Mouse (Mus musculus) A20 (cell line): ENCODE measurements around the gene Tmem56.
A peak's percentile ranks its signal among the peaks of the same experiment; 100 is the strongest.

Experiments
- DNase-seq: peaks from one replicate; pipeline ENCODE4 v3.0.0-alpha.2; 2011; ENCODE audit warnings: low read depth, low spot score

Tmem56 gene

DNA sequence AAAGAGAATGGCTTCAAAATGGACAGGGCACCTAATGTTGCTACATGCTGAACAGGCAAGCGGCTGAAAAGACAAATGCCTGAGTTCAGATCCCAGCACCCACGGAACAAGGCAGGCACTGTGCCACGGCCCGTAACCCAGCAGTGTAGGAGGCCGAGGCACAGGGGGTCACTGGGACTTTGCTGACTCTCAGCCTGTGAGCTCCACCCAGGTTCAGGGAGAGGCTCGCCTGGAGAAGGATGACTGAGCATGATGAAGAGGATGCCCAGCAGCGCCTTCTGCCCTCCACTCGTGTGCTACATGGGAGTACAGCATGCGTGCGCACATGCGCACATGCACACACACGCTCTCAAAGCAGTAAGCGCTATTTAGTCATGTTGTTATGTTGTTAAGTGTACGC is 3.2 kb downstream of the Tmem56 start:
- DNase-seq: no peak

DNA sequence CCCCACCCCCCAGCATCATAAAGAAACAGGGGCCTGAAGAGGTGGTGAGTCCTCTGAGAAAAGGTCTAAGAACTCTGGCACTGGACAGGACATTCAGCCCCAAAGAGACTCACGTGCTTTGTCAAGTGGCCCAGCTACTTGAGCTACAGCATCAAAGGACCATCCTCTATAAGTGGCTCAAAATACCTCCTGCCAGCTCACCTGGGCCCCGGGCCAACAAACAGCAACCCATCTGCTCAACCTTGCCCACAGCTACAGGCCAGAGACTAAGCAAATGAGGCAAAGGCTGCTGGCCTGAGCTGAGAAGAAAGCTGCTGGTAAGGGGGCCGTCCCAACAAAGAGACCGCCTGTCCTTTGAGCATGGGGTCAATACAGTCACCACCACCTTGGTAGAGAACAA is 5.3 kb downstream of the Tmem56 start:
- DNase-seq: no peak

DNA sequence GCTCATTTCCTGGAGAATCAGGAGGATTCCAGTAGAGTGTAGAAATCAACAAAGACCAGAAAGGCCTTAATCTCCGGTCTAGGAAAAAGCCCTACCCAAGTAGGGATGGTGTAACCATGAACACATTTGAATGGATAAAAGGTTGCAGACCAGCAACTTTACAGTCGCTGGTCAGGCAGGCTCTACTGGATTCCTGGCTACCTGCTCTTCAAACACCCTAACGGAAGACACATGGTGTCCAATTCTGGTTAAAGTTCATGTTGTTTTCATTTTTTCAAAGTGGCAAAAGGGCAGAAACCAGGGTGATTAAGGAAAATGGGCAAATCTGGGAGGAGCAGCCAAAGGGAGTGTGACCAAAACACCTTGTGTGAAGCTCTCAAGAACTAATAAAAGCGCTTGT is 5.9 kb downstream of the Tmem56 start:
- no peak for DNase-seq

DNA sequence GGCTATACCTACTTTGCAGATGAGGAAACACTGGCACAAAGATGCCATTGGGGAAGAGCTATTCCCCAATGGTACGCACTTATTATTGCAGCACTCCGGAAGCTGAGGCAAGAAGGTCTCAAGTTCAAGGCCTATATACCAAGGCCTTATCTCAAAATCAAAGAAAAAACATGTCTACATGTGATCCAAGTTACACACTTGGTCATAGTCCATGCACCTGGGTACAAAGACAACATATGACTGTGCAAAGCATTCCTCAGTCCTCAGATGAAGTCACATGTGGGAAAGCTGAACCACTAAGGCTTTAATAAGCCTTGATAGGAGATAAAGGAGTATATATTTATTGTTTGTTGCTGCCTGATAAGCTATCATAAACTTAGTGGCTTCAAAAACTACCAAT is 8.9 kb downstream of the Tmem56 start:
- DNase-seq: no peak

DNA sequence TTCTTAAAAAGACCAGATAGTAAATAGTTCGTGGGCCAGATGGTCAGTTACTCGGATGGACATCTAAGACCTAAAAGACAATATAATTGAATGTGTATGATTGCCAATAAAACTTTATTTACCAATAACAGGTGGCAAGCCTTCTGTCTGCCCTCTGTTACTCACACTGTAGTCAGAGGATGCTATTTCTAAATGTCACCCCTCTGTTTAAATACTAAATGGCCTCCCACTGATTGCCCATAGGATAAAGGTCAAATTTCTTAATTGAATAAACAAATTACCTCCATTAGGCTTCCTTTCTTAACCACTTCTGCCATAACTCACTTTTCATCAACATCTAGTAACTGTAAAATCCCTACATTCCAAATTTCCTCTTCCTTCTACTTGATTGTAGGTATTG is 10.3 kb downstream of the Tmem56 start:
- no peak for DNase-seq

DNA sequence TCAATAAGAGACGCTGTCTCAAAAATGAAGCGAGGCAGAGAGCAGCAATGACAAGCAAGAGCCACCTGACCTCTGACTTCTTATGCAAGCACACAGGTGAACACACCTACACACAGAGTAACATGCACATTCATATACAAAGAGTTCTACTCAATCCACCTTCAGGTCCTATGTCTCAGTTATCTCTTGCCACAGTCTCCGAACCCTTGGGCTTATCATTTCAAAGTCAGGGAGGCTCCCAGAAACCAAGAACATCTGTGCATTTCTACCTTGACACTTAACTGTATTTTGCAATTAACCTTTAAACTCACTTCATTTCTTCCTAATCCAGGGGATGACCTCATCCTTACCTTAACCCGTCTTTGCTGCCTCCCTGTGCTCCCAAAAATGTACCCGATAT is 15.6 kb downstream of the Tmem56 start:
- DNase-seq: no peak

DNA sequence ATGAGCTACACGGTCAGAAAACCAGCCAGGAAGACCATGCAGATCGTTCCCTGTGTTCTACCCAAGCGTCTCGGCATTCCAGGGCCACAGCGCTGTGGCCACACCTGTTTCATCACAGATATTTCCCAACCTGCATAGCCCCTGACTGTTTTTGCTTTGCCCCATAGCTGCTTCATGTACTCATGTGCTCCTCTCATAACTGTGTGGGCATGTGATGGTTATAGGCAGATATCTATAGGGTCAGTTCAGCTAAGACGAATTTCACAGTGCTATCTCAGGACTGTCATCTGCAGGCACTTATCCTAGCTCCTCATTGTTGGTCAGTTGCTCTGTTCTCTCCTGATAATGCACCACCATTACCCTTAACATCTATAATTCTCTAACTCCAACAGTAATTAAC is 18.7 kb downstream of the Tmem56 start:
- no peak for DNase-seq

DNA sequence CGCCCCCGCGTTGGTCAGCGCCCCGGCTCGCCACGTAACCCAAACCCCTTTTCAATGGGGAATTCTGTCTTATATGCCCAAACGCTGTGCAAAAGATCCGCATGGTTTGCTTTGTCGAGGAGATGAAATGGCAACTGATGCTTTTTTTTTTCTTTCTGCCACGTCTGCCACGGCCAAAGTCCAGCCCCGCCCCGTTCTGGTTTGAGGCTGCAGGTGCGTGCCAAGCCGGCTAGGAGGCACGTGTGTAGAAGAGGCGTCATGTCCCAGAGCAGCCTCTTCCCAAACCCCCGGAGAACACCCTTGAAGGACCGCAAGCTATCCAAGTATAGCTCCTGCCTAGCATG is 19.7 kb downstream of the Tmem56 start:
- no peak for DNase-seq

DNA sequence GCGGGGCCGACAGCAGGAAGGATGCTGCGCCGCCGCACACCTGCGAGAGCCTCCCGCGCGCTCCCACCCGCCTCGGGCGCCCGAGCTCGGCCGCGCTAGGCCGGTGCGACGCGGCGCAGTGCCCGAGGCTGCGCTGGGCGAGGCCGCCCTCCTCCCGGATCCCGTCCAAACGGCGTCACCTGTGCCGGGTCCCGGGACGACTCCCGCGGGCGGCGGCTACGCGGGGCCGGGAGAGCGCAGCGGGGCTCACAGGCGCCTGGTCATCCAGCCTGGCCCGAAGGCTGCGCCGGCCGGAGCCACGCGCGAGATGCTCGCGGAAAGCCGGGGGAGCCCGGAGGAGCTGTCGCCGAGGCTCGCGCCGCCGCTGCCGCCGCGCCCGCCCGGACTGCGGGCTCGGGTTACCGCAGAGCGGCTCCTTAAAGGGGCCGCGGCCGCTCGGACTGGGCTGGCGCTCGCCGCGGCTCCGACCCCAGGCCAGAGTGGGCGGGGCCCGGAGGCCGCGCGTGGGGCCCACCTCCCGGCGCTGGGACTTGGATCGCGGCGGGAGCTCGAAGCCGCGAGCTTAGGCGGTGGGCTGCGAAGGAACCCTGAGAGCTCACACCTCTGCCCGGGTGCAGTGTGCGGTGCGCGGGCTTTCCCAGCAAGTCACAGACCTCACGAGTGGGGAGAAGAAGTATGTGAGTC is 20.2 kb downstream of the Tmem56 start:
- no peak for DNase-seq

DNA sequence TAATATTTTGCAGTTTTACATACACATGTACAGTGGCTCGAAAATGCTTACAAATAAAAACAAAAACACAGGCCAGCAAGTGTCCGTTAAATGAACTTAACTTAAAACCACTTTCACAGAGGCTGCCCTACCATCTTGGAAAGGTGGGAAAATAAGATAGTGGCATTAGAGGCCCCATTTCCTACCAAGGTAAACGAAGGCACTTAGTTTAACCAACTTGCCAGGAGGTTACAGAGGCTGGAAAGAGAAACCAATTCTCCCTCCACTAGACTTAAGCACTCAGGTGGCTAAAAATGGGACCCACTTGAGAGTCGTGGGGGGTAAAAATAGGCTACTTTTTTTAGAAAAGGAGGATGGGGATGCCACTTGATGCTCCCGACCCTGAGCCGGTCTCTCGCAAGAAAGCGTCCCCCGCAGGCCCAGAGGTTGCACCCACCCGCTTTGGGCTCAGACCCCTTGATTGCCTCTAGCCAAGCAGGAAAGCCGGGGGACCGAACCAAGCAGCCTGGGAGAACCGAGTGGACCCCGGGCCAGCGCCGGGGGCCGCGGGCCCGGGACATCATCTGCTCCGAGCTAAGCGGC is 20.9 kb downstream of the Tmem56 start:
- DNase-seq: no peak

DNA sequence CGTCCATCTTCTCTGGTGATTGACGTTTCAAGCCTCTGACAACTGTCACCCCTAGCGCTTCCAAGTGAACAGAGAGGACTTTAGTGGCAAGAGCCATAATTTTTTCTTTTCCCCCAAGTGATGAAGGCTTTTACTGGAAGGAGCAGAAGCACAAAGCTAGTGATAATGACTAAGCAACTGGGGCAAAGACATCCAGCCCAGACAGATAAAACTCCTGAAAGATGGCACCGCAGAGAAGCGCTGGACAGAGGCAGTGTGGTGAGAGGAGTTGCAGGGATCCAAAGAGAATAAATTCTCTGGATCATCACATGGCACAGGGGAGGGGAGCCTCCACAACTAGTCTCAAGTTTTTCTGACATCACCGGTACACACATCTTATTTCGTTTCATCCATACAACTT is 21.6 kb downstream of the Tmem56 start:
- DNase-seq: no peak

DNA sequence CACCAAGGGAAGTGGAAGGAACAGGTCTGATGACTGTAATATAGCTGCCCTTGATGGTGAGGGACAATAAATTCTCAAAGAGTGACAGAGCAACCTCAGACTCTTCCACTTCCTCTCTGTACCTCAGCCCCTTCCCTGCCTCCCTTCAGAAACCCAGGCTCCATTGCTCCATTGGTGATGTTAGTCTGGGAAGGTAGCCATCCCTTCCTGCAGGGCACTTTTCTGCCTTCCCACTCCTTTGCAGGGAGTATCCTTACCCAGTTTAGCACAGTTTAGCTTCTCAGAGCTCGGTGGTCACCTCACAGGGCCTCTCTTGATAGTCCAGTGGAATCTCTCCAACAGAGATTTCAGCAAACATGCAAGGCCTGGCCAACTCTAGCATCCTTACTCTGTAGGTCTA is 22.1 kb downstream of the Tmem56 start:
- DNase-seq: no peak

DNA sequence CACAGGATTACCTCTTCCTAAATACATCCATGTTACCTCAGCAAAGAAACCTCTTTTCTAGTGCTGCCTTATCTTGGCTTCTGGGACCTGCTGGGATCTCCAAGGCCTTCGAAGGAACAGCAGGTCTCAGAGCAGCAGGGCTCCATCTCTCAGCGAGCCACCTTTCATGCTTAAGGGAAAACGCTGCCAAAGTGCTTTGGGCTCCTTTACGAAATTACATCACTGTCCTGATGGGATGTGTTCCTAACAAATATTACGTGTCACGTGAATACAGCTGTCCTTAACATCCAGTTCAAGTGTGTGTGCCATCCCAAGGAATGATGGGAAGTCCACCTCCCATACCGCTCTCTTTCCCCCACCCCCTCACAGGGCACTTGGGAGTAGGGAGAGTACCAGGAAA is 22.9 kb downstream of the Tmem56 start:
- no peak for DNase-seq

DNA sequence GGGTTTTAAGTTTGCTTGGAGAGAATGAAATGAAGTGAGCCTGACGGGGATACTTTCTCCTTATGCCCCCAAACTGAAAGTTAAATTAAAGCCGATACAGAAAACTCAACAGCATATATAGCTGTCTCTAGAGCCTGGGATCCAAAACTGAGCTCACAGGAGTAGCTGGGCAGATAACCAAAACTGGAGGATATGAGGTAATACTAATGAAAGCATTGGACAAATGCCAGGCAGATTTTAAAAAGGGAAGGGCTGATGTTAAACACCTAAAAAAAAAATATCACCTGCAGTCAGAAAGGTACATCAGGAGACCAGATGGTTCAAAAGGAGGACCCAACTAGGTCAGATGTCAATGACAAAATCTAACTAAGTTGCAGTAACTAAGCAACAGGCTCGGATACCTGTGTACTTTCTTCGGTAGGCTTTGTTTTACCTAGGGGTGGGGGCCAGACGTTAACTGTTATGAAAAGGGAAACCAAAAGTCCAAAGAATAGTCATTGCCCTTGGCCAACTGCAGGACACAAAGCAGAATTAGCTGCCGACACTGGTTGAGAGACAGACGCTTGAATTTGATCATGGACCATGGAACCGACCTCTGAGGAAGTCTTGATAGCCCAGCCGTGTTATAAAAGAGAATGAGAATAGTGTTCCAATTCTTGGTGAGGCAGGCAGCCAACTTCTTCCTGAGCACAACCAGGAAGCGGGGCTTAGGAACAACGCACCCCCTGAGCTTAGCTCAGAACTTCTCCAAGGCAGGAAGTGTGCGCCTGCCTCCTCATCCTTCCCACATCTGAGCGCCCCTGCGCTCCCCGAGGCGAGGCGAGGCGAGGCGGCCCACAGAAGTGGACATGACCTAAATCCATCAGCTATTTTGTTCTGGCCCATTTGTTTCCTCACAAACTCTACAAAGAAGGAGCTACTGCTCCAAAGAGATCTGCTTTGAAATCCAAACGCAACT is 24.1 kb downstream of the Tmem56 start:
- no peak for DNase-seq

DNA sequence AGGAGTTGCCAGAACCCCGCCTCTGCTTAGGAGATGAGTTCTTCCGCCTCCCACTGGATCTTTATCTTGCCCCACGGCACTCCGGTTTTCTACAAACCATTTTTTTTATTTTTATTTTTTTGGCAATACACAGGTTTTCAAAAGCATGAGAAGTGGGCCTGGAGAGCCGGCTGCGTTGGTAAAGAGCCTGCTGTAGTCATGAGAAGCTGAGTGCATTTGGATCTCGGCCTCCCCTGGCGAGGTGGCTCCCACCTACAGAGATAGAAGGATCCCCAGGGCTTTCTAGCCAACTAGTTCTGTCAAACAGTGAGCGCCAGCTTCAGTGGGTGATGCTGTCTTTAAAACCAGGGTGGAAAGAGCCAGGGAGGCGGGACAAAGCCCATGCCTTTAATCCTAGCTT is 25.5 kb downstream of the Tmem56 start:
- DNase-seq: no peak

DNA sequence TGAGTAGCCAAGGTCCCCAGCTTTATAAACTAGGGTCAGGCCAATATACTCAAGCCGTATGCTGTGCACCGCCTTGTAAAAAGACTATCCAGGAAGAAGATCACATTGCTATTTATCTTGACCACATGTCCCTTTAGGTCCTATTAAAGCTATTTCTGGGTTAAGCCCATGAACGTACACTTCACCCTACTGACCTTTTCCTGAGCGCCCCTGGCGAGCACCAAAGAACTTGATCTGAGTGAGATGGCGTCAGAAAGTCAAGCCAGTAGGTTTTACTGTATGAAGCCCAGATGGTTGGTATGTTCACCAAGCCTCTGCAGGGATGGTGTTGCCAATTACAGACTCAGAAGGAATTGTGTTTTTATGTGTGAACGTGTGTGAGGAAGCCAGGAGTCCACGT is 26.8 kb downstream of the Tmem56 start:
- DNase-seq: no peak

DNA sequence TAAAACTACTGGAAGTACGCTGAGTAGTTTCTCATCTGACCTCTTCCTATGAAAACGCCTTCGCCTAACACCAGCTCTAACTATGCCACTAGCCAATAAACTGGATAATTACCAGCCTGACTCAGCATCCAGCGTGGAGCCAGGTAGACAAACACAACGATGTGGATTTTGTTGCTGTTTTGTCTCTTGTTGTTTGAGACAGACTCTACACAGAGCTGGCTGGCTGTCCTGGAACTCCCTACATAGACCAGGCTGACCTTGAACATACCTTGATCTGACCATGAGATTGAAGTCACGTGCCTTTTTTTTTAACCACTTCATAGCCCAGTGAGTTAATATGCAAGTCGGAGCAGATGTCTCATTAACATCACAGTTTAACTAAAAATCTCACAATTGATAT is 27.4 kb downstream of the Tmem56 start:
- DNase-seq: no peak

DNA sequence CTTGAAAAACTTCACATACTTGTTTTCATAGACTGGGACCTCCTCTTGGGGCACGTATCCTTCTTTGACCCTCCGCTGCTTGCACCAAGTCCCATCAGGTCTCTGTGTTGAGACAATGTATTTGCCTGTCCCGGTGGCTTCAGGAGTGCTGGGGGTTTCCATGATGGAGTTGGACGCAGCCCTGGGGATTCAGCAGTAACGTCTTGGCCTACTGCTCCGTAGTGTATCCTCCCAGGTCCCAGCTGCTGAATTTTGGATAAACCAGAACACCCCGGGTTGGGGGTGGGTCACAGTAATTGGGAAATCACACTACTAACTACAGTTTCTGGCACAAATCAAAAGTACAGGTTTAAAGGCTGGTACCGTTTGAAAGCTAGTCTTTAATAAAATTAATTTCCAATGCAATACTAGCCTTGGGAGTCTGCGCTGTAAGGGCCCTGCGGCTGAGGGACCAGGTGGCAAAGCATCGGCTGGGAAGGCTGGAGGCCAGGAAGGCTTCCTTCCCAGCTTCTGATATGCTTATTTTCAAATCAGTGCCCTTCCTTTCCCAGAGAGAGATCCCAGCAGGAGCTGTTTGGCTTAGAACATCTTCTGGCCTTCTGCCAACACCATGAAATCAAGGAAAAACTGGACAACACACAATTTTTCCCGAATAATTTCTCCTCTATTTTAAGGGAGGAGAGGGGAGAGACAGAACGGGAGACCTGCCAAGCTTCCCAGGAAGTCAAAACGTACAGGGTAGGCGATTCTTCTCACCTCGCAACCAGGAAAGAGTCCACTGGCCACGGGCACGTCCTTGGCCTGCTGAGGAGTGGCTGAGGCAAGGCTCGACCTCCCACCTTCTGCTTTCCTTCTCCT is 32.1 kb downstream of the Tmem56 start:
- no peak for DNase-seq

DNA sequence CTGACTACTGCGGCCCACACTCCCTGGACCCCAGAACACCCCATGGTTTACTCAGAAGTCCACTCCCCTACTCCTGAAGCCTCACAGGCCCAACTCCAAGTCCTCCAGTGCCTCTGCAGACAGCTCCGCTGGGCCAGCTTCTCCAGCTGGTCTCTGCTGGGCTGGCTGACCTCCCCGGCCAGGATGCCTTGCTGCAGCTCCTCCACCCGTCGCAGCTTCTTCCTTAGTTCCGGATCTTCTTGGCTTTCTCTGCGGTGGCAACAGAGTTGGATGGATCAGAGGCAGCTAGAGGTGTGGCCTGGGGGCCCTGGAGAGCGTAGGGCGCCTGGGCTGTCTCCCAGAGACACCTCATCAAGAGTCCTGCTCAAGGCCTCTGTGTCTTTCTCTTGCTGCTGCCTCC is 32.9 kb downstream of the Tmem56 start:
- DNase-seq: no peak

DNA sequence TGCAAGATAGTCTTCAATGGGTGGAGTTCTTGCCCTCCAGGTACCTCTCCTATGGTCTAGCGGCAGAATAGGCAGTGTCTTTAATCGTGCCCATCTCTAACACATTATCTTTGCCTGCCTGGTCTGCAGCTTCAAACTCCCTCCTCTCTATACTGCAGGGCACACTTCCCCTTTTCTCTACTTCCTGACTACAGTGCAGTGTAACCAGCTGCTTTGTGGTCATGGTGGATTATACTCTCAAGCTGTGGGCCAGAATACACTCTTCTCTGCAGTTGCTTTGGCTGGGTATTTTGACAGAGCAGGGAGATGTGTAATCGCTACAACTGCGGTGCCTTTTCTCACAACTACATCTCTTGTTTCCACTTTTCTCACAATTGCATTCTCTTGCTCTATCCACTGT is 40.0 kb downstream of the Tmem56 start:
- peak; percentile 81 for DNase-seq

DNA sequence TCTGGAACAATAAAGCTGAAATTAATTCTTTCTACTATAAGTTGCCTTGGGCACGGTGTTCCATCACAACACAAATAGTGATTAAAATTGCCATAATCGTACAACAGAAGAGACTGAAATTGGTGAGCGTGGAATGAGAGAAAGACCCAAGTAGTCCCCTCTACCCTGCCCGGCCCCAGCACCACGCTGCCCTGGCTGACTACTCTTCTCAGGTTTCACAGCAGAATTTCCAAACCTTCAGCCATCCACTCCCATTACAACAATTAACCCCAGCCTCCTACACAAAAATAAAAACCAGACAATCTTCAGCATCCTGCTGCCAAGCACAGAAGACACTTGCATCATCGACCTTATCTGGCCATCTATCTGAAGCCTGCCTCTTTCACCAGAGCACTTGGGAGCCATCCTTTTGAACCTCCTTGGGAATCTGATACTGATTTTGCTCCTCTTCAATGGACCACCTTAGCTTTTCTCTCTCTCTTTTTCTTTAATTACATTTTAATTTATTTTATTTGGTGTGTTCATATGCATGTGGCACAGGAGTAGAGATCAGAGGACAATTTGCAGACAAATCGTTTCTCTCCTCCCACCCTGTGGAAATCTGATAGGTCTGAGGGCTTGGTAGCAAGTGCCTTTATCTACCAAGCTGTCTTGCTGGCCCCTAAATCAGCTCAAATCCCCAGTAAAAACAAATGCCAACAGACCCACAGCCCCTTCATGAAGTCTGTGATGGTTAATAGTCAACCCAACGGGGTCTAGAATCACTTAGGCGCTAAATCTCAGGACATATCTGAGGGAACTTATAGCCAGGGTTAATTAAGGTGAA is 40.6 kb downstream of the Tmem56 start:
- DNase-seq: no peak
